Mouse (Mus musculus): ENCODE data around the gene Atf3. TPM values are rescaled to one million over a fixed set of nuclear protein-coding genes. Genes with fewer than 3 reads are reported as not detected.
A peak's percentile ranks its signal among the peaks of the same experiment; 100 is the strongest.

Gene Atf3
- total and polyA plus RNA-seq, 2 experiments from 2014 or later: 0.62 to 1.4 TPM

GRCm38 (mm10) chr1:191247561-191247960 is 29.7 kb upstream of the Atf3 start:
- DNase-seq: no peak
- Histone ChIP-seq H3K36me3 (ENCODE audit: insufficient read depth) (peaks cover 3% of the 10 kb centered on the region; the same call in 1 of the 2 replicates), H3K4me1 (ENCODE audit: insufficient read depth) (no peaks in the 10 kb centered on the region), H3K9ac (no peak overlapping the region), H3K9me3 (ENCODE audit: low read length) (no peaks in the 10 kb centered on the region), H3K4me3 (ENCODE audit: low read depth, low read length) (no peak overlapping the region), H3K4me2 (ENCODE audit: low read depth) (no peak overlapping the region), H3K27ac (ENCODE audit: low read depth, low read length) (no peak overlapping the region), H3K27me3 (ENCODE audit: insufficient read depth, low read length) (no peaks in the 10 kb centered on the region)
- ATAC-seq: no peak
- no peak for TF ChIP-seq CTCF (IDR thresholded peaks at IDR 0.05; ENCODE audit: low read depth)
- 98% methylated on average over 1 of the region's 1 CpGs for whole genome bisulfite sequencing

- no peak for TF ChIP-seq CTCF (IDR thresholded peaks at IDR 0.05; ENCODE audit: low read depth)
- no peak for DNase-seq
- Histone ChIP-seq H3K4me1 (ENCODE audit: insufficient read depth) (no peaks in the 10 kb centered on the region), H3K4me2 (ENCODE audit: low read depth) (no peak overlapping the region), H3K27ac (ENCODE audit: low read depth, low read length) (no peak overlapping the region), H3K9me3 (ENCODE audit: low read length) (no peaks in the 10 kb centered on the region), H3K36me3 (ENCODE audit: insufficient read depth) (peaks cover 3% of the 10 kb centered on the region; the same call in 1 of the 2 replicates), H3K4me3 (ENCODE audit: low read depth, low read length) (no peak overlapping the region), H3K27me3 (ENCODE audit: insufficient read depth, low read length) (no peaks in the 10 kb centered on the region), H3K9ac (no peak overlapping the region)
- no peak for ATAC-seq
- 93% methylated on average over 4 of the region's 4 CpGs for WGBS
These were observed 26.0 kb upstream of the Atf3 start for GRCm38 (mm10) chr1:191243855-191244254.

- H3K4me2 ChIP-seq (ENCODE audit: low read depth): no peak overlapping the region
- H3K9me3 ChIP-seq (ENCODE audit: low read length): no peaks in the 10 kb centered on the region
- no peaks in the 10 kb centered on the region for H3K27me3 ChIP-seq (ENCODE audit: insufficient read depth, low read length)
- no peak overlapping the region for H3K4me3 ChIP-seq (ENCODE audit: low read depth, low read length)
- DNase-seq (no peak), ATAC-seq (peak; percentile 55)
- peaks cover 3% of the 10 kb centered on the region; the same call in 1 of the 2 replicates for H3K36me3 ChIP-seq (ENCODE audit: insufficient read depth)
- H3K4me1 ChIP-seq (ENCODE audit: insufficient read depth): no peaks in the 10 kb centered on the region
- no peak overlapping the region for H3K27ac ChIP-seq (ENCODE audit: low read depth, low read length)
- no peak for TF ChIP-seq CTCF (IDR thresholded peaks at IDR 0.05; ENCODE audit: low read depth)
- H3K9ac ChIP-seq: no peak overlapping the region
- WGBS: 46% methylated on average over 12 of the region's 12 CpGs
These were observed 24.3 kb upstream of the Atf3 start for GRCm38 (mm10) chr1:191242065-191242698.

- Histone ChIP-seq H3K9ac (no peak overlapping the region), H3K4me1 (ENCODE audit: insufficient read depth) (no peaks in the 10 kb centered on the region), H3K27me3 (ENCODE audit: insufficient read depth, low read length) (no peaks in the 10 kb centered on the region), H3K36me3 (ENCODE audit: insufficient read depth) (peaks cover 3% of the 10 kb centered on the region; the same call in 1 of the 2 replicates), H3K4me3 (ENCODE audit: low read depth, low read length) (no peak overlapping the region), H3K4me2 (ENCODE audit: low read depth) (no peak overlapping the region), H3K27ac (ENCODE audit: low read depth, low read length) (no peak overlapping the region), H3K9me3 (ENCODE audit: low read length) (no peaks in the 10 kb centered on the region)
- no peak for ATAC-seq
- no peak for TF ChIP-seq CTCF (IDR thresholded peaks at IDR 0.05; ENCODE audit: low read depth)
- WGBS: 95% methylated on average over 1 of the region's 1 CpGs
- no peak for DNase-seq
These were observed 23.7 kb upstream of the Atf3 start for GRCm38 (mm10) chr1:191241574-191241973.

- no peaks in the 10 kb centered on the region for H3K9me3 ChIP-seq (ENCODE audit: low read length)
- no peak for TF ChIP-seq CTCF (IDR thresholded peaks at IDR 0.05; ENCODE audit: low read depth)
- no peak overlapping the region for H3K9ac ChIP-seq
- DNase-seq: no peak
- ATAC-seq: no peak
- H3K27ac ChIP-seq (ENCODE audit: low read depth, low read length): no peak overlapping the region
- H3K36me3 ChIP-seq (ENCODE audit: insufficient read depth): no peaks in the 10 kb centered on the region
- no peak overlapping the region for H3K4me2 ChIP-seq (ENCODE audit: low read depth)
- 77% methylated on average over 4 of the region's 4 CpGs for WGBS
- no peaks in the 10 kb centered on the region for H3K4me1 ChIP-seq (ENCODE audit: insufficient read depth)
- no peak overlapping the region for H3K4me3 ChIP-seq (ENCODE audit: low read depth, low read length)
- H3K27me3 ChIP-seq (ENCODE audit: insufficient read depth, low read length): no peaks in the 10 kb centered on the region
These were observed 21.8 kb upstream of the Atf3 start for GRCm38 (mm10) chr1:191239602-191240001.

- H3K9ac ChIP-seq: no peak overlapping the region
- DNase-seq: no peak
- no peak overlapping the region for H3K4me2 ChIP-seq (ENCODE audit: low read depth)
- no peaks in the 10 kb centered on the region for H3K9me3 ChIP-seq (ENCODE audit: low read length)
- ATAC-seq: no peak
- H3K27me3 ChIP-seq (ENCODE audit: insufficient read depth, low read length): no peaks in the 10 kb centered on the region
- no peaks in the 10 kb centered on the region for H3K36me3 ChIP-seq (ENCODE audit: insufficient read depth)
- H3K4me1 ChIP-seq (ENCODE audit: insufficient read depth): no peaks in the 10 kb centered on the region
- H3K27ac ChIP-seq (ENCODE audit: low read depth, low read length): no peak overlapping the region
- 82% methylated on average over 6 of the region's 6 CpGs for WGBS
- H3K4me3 ChIP-seq (ENCODE audit: low read depth, low read length): no peak overlapping the region
- TF ChIP-seq CTCF (IDR thresholded peaks at IDR 0.05; ENCODE audit: low read depth): no peak
These were observed 18.1 kb upstream of the Atf3 start for GRCm38 (mm10) chr1:191235788-191236542.

GRCm38 (mm10) chr1:191234837-191235236 is 17.0 kb upstream of the Atf3 start:
- Histone ChIP-seq H3K9me3 (ENCODE audit: low read length) (no peaks in the 10 kb centered on the region), H3K9ac (no peak overlapping the region), H3K4me1 (ENCODE audit: insufficient read depth) (no peaks in the 10 kb centered on the region), H3K27ac (ENCODE audit: low read depth, low read length) (no peak overlapping the region), H3K36me3 (ENCODE audit: insufficient read depth) (no peaks in the 10 kb centered on the region), H3K4me3 (ENCODE audit: low read depth, low read length) (no peak overlapping the region), H3K27me3 (ENCODE audit: insufficient read depth, low read length) (no peaks in the 10 kb centered on the region), H3K4me2 (ENCODE audit: low read depth) (no peak overlapping the region)
- WGBS: 88% methylated on average over 4 of the region's 4 CpGs
- DNase-seq (no peak), ATAC-seq (no peak)
- no peak for TF ChIP-seq CTCF (IDR thresholded peaks at IDR 0.05; ENCODE audit: low read depth)
